Mouse (Mus musculus) fibroblast of lung, adult 2 months (primary cell): ENCODE measurements at regions not wholly inside any gene's neighbourhood (a gene's known extent, or its start where the extent isn't known, plus 50 kb on each side); places are given as distances from the start of the nearest gene placed in this dataset.

Experiments
- DNase-seq: peaks from one replicate; pipeline ENCODE4 v3.0.0-alpha.2; 2011; ENCODE audit warnings: low read depth

- no peak for DNase-seq
Observed at GRCm38 (mm10) chr8:9048116-9048515, 357.8 kb upstream of the Arglu1 start.

- DNase-seq, result no peak
Observed at GRCm38 (mm10) chr8:9042835-9043792, 352.8 kb upstream of the Arglu1 start.

- DNase-seq, result no peak
Observed at GRCm38 (mm10) chr8:9029156-9029555, 338.8 kb upstream of the Arglu1 start.

GRCm38 (mm10) chr8:9027672-9028071 lies 337.4 kb upstream of the Arglu1 start:
- no peak for DNase-seq

GRCm38 (mm10) chr8:9025872-9026271 lies 335.6 kb upstream of the Arglu1 start:
- DNase-seq, result no peak

GRCm38 (mm10) chr8:9025378-9025777 lies 335.1 kb upstream of the Arglu1 start:
- DNase-seq, result no peak

- no peak for DNase-seq
Observed at GRCm38 (mm10) chr8:9020744-9021143, 330.4 kb upstream of the Arglu1 start.

- peak; percentile 2 for DNase-seq
Observed at GRCm38 (mm10) chr8:9020180-9020579, 329.9 kb upstream of the Arglu1 start.

GRCm38 (mm10) chr8:9011785-9012510 lies 321.6 kb upstream of the Arglu1 start:
- DNase-seq, result no peak

- no peak for DNase-seq
Observed at GRCm38 (mm10) chr8:9008006-9008780, 317.9 kb upstream of the Arglu1 start.

GRCm38 (mm10) chr8:8999914-9000313 lies 309.6 kb upstream of the Arglu1 start:
- no peak for DNase-seq

GRCm38 (mm10) chr8:8997621-8998020 lies 307.3 kb upstream of the Arglu1 start:
- DNase-seq, result no peak

- no peak for DNase-seq
Observed at GRCm38 (mm10) chr8:8994596-8995189, 304.4 kb upstream of the Arglu1 start.

- no peak for DNase-seq
Observed at GRCm38 (mm10) chr8:8994008-8994407, 303.7 kb upstream of the Arglu1 start.

GRCm38 (mm10) chr8:8992461-8993032 lies 302.2 kb upstream of the Arglu1 start:
- peak; percentile 70 for DNase-seq

GRCm38 (mm10) chr8:8991026-8991425 lies 300.7 kb upstream of the Arglu1 start:
- DNase-seq, result no peak

- no peak for DNase-seq
Observed at GRCm38 (mm10) chr8:8986068-8986467, 295.7 kb upstream of the Arglu1 start.

- no peak for DNase-seq
Observed at GRCm38 (mm10) chr8:8985395-8985794, 295.1 kb upstream of the Arglu1 start.

- no peak for DNase-seq
Observed at GRCm38 (mm10) chr8:8984829-8985251, 294.5 kb upstream of the Arglu1 start.

- no peak for DNase-seq
Observed at GRCm38 (mm10) chr8:8984159-8984828, 294.0 kb upstream of the Arglu1 start.

- DNase-seq, result no peak
Observed at GRCm38 (mm10) chr8:8983133-8983661, 292.9 kb upstream of the Arglu1 start.
